Mouse (Mus musculus) embryonic facial prominence, embryonic 13.5 days (tissue): ENCODE measurements around the gene Vps11. TPM values are rescaled to one million over a fixed set of nuclear protein-coding genes. Genes with fewer than 3 reads are reported as not detected.
A peak's percentile ranks its signal among the peaks of the same experiment; 100 is the strongest.
"Not testable (repeated sequence)": the region's sequence is repeated elsewhere in the genome, so short reads cannot be mapped to it uniquely, and the experiment has no call there.

Source experiments
- ATAC-seq: fragments of 200-750 bp; cut with Nextera tagmentation; 2 replicates; pipeline ENCODE4 v1.8.0; 2017; ENCODE audit warnings: low read depth; ENCODE audit not compliant: insufficient number of reproducible peaks, insufficient read depth, low FRiP score, low TSS enrichment
- H3K27ac ChIP-seq: fragments of 300-500 bp; sonication (generic); 2 replicates; pipeline ENCODE4 v1.5.1; 2015; ENCODE audit warnings: moderate library complexity, mild to moderate bottlenecking, inconsistent platforms
- H3K27me3 ChIP-seq: fragments of 300-500 bp; sonication (generic); 2 replicates; pipeline ENCODE4 v1.6.1; 2015; ENCODE audit warnings: mild to moderate bottlenecking, inconsistent platforms
- H3K36me3 ChIP-seq: fragments of 300-500 bp; sonication (generic); 2 replicates; pipeline ENCODE4 v1.6.1; 2015; ENCODE audit warnings: mild to moderate bottlenecking, inconsistent platforms
- H3K4me1 ChIP-seq: fragments of 300-500 bp; sonication (generic); 2 replicates; pipeline ENCODE4 v1.6.1; 2015; ENCODE audit warnings: inconsistent platforms
- H3K4me2 ChIP-seq: fragments of 300-500 bp; sonication (generic); 2 replicates; pipeline ENCODE4 v1.6.1; 2015; ENCODE audit warnings: moderate library complexity, mild to moderate bottlenecking, inconsistent platforms
- H3K4me3 ChIP-seq: fragments of 300-500 bp; sonication (generic); 2 replicates; pipeline ENCODE4 v1.5.1; 2015; ENCODE audit warnings: mild to moderate bottlenecking, inconsistent platforms
- H3K9ac ChIP-seq: fragments of 300-500 bp; sonication (generic); 2 replicates; pipeline ENCODE4 v1.6.1; 2015; ENCODE audit warnings: mild to moderate bottlenecking, inconsistent platforms
- H3K9me3 ChIP-seq: fragments of 300-500 bp; sonication (generic); 2 replicates; pipeline ENCODE4 v1.6.1; 2016; ENCODE audit warnings: inconsistent platforms
- WGBS: fragments of 180-500 bp; shearing (Covaris S2); methylation state at CpG from one replicate; pipeline ENCODE4 v1.1.7; 2015; ENCODE audit warnings: mixed read lengths; 5-methylcytosine and 5-hydroxymethylcytosine counted together
- polyA plus RNA-seq: library from polyadenylated mRNA; unstranded; fragments of >200 nt; fragmentation: Nextera tagmentation; extraction: Ambion mirVana; gene quantifications from 2 replicates; pipeline ENCODE4 v1.2.1, GENCODE M21; 2015

The Vps11 gene
- polyA plus RNA-seq, 1 experiment from 2014 or later: 27.7 TPM

DNA sequence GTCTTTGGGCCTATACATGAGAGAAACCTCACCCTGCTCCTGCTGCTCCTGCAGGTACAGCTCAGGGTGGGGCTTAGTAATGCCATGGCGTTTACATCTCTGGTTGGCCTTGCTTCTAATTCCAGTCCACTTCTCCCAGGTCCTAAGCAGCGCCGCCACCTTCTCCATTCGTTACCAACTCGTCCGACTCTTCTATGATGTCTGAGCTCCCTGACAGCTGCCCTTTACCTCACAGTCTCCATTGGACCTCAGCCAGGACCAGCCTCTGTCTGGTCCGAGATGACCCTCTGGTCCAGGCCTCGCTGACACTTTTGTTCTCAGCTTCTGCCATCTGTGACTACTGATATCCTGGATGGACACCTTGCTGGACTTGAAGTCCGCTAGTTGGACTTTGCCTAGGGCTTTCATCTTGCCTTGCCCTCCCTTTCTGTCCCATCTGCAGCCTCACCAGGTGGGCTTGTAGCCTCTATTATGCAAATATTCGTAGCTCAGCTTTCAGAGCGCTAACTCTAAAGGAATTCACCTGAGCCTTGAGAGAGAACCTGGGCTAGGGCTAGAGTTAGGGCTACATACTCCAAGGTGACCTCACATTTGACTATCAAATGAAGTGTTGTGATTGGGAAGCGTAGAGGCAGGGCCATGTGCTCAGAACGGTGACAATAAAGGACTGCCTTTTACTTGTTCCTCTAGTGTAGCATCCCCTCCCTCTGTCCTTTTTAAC lies 28.4 kb downstream of the Vps11 start:
- no peak for ATAC-seq
- Histone ChIP-seq H3K36me3 (peaks cover 68% of the 10 kb centered on the region), H3K27me3 (no peaks in the 10 kb centered on the region), H3K9ac (no peak overlapping the region), H3K9me3 (0 out of 2 replicates have a peak, but pooled peaks cover 8% of the 10 kb centered on the region), H3K4me3 (no peak overlapping the region; the same call in 1 of the 2 replicates), H3K4me1 (peaks cover 17% of the 10 kb centered on the region), H3K4me2 (no peak overlapping the region), H3K27ac (no peak overlapping the region)
- 95% methylated on average over 13 of the region's 13 CpGs for WGBS

DNA sequence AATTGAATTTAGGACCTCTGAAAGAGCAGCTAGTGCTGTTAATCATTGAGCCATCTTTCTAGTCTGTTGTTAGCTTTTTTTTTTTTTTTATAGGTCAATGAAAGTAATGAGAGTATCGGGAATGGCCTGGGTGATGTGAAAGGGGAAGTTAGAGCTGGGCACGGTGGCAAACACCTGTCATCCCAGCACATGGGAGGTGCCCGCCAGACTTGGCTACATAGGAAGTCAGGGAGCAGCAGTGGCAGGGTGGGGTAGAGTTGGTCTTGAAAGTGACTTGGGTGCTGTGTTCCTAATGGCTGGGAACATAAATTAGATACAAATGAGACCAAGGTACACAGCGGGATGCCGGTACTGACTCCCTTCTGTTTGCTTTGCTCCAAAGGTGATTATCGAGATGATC lies 30.7 kb downstream of the Vps11 start:
- H3K9ac ChIP-seq: no peak overlapping the region
- H3K4me1 ChIP-seq: peaks cover 11% of the 10 kb centered on the region
- H3K4me3 ChIP-seq: no peak overlapping the region
- H3K36me3 ChIP-seq: peaks cover 58% of the 10 kb centered on the region
- H3K9me3 ChIP-seq: 0 out of 2 replicates have a peak, but pooled peaks cover 8% of the 10 kb centered on the region
- no peak overlapping the region for H3K27ac ChIP-seq
- no peak for ATAC-seq
- no peaks in the 10 kb centered on the region for H3K27me3 ChIP-seq
- 95% methylated on average over 6 of the region's 6 CpGs for WGBS
- H3K4me2 ChIP-seq: no peak overlapping the region

- Histone ChIP-seq H3K4me1 (peaks cover 13% of the 10 kb centered on the region), H3K9ac (peak overlapping the region; percentile 91; the same call in 1 of the 2 replicates), H3K4me3 (peak overlapping the region; percentile 83), H3K4me2 (peak overlapping the region; percentile 76), H3K9me3 (no peaks in the 10 kb centered on the region), H3K36me3 (peaks cover 46% of the 10 kb centered on the region), H3K27me3 (no peaks in the 10 kb centered on the region), H3K27ac (no peak overlapping the region)
- WGBS: 87% methylated on average over 5 of the region's 5 CpGs
- ATAC-seq: no peak
These were observed 33.5 kb downstream of the Vps11 start for GRCm38 (mm10) chr9:44327926-44328325.

DNA sequence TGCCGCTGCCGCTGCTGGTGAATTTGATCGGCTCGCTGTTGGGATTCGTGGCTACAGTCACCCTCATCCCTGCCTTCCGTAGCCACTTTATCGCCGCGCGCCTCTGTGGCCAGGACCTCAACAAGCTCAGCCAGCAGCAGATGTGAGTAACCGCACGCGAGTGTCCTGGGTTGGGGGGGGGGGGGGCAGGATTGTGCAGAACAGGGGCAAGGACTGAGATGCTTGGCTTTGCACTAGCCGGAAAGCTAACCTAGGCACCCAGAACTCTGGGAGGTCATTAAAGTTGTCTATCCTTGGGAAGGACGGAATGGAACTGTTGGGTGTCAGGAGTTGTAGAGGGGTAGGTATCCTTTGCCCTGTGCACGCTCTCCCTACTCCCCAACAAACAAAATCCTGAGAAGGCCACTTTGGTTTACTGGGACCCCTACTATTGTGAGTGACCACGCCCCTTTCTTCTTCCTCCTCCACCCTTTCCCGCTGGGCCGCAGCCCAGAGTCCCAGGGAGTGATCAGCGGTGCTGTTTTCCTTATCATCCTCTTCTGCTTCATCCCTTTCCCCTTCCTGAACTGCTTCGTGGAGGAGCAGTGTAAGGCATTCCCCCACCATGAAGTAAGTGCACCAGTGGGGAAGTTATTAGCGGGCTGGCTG lies 34.3 kb downstream of the Vps11 start:
- peak overlapping the region; percentile 76 for H3K4me2 ChIP-seq
- under 1% methylated on average over 22 of the region's 22 CpGs for WGBS
- peak overlapping the region; percentile 83 for H3K4me3 ChIP-seq
- peaks cover 13% of the 10 kb centered on the region for H3K4me1 ChIP-seq
- peak overlapping the region; percentile 94 for H3K27ac ChIP-seq
- 0 out of 2 replicates have a peak, but pooled peaks have one; percentile 21 for ATAC-seq
- peak overlapping the region; percentile 91 for H3K9ac ChIP-seq
- H3K36me3 ChIP-seq: peaks cover 39% of the 10 kb centered on the region
- no peaks in the 10 kb centered on the region for H3K9me3 ChIP-seq
- no peaks in the 10 kb centered on the region for H3K27me3 ChIP-seq

DNA sequence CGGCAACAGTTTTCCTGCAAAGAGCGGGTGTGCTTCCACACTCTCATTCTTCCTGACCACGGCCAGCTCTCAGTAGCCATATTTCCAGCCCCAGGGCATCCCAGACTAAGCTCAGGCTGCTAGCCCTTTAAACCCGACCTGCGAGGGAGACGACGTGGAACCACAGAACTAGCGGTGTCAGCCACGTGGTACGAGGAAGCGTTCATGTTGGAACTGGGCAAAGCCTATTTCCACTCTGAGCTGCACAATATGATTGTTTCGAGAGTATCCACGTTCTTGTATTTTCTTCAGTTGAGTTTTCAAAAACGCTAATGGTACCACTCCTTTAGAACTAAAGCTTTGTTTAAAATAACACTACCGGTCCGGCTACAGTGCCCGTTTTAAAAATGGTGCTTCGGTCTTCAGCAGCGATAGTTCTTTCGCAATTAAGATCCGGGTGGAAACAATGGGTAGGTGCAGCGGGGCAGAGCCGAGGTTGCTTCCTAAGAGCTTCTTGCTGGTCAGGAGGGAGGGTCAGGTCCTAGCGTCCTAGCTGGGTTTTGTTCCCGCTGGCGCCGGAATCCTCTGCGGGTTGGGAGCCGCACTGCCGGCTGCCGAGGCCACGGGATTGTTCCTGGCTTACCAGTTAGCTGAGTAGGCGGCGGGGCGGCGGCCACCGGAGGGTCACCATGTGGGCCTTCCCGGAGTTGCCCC lies 35.0 kb downstream of the Vps11 start:
- Histone ChIP-seq H3K4me1 (peaks cover 13% of the 10 kb centered on the region), H3K27ac (peak overlapping the region; percentile 94), H3K36me3 (peaks cover 33% of the 10 kb centered on the region), H3K27me3 (no peaks in the 10 kb centered on the region), H3K9me3 (no peaks in the 10 kb centered on the region), H3K4me3 (peak overlapping the region; percentile 83), H3K9ac (peak overlapping the region; percentile 91), H3K4me2 (peak overlapping the region; percentile 76)
- under 1% methylated on average over 38 of the region's 38 CpGs for WGBS
- ATAC-seq: peak; percentile 83

DNA sequence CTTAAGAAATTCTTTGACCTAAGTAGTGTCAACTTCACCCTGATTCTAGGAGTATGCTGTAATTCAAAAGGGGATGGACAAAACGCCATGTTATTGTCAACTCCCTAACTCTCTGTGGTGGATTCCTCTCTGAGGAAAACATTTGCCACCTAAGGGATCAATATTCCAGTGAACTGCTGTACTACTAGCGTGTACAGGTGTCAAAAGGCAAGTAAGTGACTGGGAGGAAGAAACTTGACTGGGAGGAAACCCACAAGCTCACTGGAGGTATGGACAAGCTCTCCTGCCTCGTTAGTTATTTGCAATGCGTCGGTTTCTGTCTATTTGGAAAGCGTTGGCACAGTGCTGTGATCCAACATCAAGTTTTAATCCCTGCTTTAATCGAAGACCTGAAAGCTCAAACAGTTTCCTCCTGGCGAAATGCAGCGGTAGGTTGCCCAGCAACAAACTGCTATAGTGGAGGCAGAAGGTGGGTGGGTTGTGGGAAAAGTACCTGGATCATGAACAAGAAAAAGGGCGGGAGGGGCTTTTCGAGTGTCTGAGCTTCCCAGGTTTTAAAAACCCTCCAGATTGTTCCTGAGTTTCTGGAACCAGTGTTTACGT lies 35.6 kb downstream of the Vps11 start, which contains the start of gene Dpagt1:
Dpagt1 (plus strand) TSS at position 252 of the 603 bp plus-strand sequence.
- 5% methylated on average over 12 of the region's 12 CpGs for WGBS
- Histone ChIP-seq H3K9ac (peak within 1 kb of the TSS; percentile 91), H3K4me3 (peak within 1 kb of the TSS; percentile 83), H3K36me3 (peaks cover 26% of the 10 kb centered on the region), H3K4me1 (peaks cover 15% of the 10 kb centered on the region), H3K27ac (peak within 1 kb of the TSS; percentile 94), H3K27me3 (no peaks in the 10 kb centered on the region), H3K9me3 (no peaks in the 10 kb centered on the region), H3K4me2 (peak within 1 kb of the TSS; percentile 76)
- no peak; the same call in 1 of the 2 replicates for ATAC-seq

DNA sequence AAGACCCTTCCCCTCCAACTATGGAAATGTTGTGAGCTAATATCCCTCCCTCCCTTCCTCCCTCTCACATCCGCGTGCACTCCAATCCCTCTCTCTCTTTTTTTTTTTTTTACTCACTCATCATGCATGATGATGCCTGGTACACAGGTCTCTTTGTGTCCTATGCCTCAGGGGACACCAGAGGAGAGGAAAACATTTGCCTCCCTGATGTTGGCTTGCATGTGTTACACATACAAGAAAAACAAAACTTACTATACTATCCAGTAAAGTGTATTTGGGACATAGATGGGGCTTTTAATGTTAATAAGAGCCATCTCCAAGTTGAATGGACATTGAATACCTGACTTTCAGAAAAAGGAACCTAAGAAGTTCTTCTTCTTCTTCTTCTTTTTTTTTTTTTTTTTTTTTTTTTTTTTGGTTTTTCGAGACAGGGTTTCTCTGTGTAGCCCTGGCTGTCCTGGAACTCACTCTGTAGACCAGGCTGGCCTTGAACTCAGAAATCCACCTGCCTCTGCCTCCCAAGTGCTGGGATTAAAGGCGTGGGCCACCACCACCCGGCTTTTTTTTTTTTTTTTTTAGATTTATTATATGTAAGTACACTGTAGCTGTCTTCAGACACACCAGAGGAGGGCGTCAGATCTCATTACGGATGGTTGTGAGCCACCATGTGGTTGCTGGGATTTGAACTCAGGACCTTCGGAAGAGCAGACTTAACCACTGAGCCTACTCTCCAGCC lies 36.3 kb downstream of the Vps11 start:
- Histone ChIP-seq H3K36me3 (peaks cover 20% of the 10 kb centered on the region), H3K27ac (peak overlapping the region; percentile 94; the same call in 1 of the 2 replicates), H3K4me2 (peak overlapping the region; percentile 76), H3K4me3 (peak overlapping the region; percentile 83; the same call in 1 of the 2 replicates), H3K4me1 (peaks cover 20% of the 10 kb centered on the region), H3K9ac (peak overlapping the region; percentile 91; the same call in 1 of the 2 replicates)
- WGBS: 71% methylated on average over 7 of the region's 8 CpGs
- H3K9me3 ChIP-seq, H3K27me3 ChIP-seq, ATAC-seq: not testable (repeated sequence)

DNA sequence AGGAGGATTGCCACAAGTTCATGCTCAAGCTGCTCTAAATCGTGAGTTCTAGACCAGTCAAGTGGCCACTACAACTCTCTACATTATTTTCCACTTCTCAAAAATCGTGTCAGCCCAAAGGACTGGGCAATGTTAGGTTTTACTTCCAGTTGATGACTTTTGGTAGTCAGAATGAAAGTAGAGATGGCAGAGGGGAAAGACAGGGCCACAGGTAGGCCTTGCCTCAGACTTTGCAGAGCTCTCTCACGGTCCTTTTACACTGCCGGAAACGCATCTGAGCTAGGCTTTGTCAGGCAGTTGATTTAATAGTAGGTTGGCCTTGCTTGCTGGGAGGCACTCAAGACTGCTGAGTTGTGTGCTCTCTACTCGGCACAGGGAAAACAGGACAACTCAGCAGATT lies 37.3 kb downstream of the Vps11 start:
- Histone ChIP-seq H3K4me3 (no peak overlapping the region), H3K4me1 (peaks cover 23% of the 10 kb centered on the region), H3K36me3 (peaks cover 11% of the 10 kb centered on the region), H3K9me3 (no peaks in the 10 kb centered on the region), H3K9ac (no peak overlapping the region), H3K27ac (no peak overlapping the region), H3K27me3 (no peaks in the 10 kb centered on the region), H3K4me2 (no peak overlapping the region)
- WGBS: 78% methylated on average over 6 of the region's 6 CpGs
- no peak for ATAC-seq

DNA sequence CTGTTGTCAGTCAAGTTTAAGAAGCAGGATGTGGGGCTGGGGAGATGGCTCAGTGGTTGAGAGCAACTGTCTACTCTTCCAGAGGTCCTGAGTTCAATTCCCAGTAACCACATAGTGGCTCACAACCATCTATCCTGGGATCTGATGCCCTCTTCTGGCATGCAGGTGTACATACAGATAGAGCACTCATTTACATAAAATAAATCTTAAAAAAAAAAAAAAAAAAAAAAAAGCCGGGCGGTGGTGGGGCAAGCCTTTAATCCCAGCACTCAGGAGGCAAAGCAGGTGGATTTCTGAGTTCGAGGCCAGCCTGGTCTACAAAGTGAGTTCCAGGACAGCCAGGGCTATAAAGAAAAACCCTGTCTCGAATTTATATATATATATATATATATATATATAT lies 37.8 kb downstream of the Vps11 start:
- not testable (repeated sequence) for ATAC-seq, H3K9ac ChIP-seq
- WGBS: 80% methylated on average over 3 of the region's 4 CpGs

DNA sequence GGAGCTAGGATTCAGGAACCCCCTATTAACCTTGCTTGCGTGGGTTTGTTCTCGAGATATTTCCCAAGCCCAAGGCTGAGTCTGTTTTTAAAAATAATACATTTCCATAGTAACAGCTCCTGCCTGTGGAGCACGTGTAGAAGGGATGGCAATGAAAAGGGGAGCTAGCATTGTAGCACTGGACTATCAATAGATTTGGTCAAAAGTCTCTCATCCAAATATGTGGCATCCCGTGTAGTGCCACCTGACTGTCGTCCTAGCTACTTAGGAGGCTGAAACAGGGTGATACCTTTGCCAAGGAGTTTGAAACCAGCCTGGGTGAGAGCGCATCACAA lies 40.7 kb downstream of the Vps11 start:
- no peak for ATAC-seq
- peaks cover 12% of the 10 kb centered on the region for H3K36me3 ChIP-seq
- H3K4me2 ChIP-seq: peak overlapping the region; percentile 94
- H3K9me3 ChIP-seq: no peaks in the 10 kb centered on the region
- peak overlapping the region; percentile 57 for H3K9ac ChIP-seq
- no peaks in the 10 kb centered on the region for H3K27me3 ChIP-seq
- peaks cover 29% of the 10 kb centered on the region for H3K4me1 ChIP-seq
- peak overlapping the region; percentile 74 for H3K27ac ChIP-seq
- 26% methylated on average over 6 of the region's 6 CpGs for WGBS
- H3K4me3 ChIP-seq: peak overlapping the region; percentile 84

More for the DNA sequence above, 37.8 kb downstream of the Vps11 start:
- not testable (repeated sequence) for H3K4me3 ChIP-seq, H3K27ac ChIP-seq, H3K9me3 ChIP-seq, H3K4me2 ChIP-seq, H3K27me3 ChIP-seq, H3K36me3 ChIP-seq
- H3K4me1 ChIP-seq: peaks cover 28% of the 10 kb centered on the region
